Mouse (Mus musculus): ENCODE data around the gene Nlgn1.

GRCm38 (mm10) chr3:25844686-25845462, 487.4 kb downstream of the Nlgn1 start:
- TF ChIP-seq POLR2A (IDR thresholded peaks at IDR 0.05; ENCODE audit: insufficient read depth, low read depth, low read length) (no peak), CTCF (IDR thresholded peaks at IDR 0.05; ENCODE audit: insufficient read depth, low read depth, low read length) (no peak)
